Mouse (Mus musculus) lung, postnatal 0 days (tissue): ENCODE measurements at regions not wholly inside any gene's neighbourhood (a gene's known extent, or its start where the extent isn't known, plus 50 kb on each side); places are given as distances from the start of the nearest gene placed in this dataset.

Experiments used
- ATAC-seq: fragments of 200-750 bp; cut with Nextera tagmentation; 2 replicates; pipeline ENCODE4 v1.8.0; 2017; ENCODE audit warnings: moderate library complexity
- DNase-seq: peaks from one replicate; pipeline ENCODE4 v3.0.0-alpha.2; 2016; ENCODE audit warnings: low spot score
- H3K27ac ChIP-seq: fragments of 300-500 bp; sonication (generic); 2 replicates; pipeline ENCODE4 v1.5.1; 2014; ENCODE audit warnings: antibody characterized with exemption, mild to moderate bottlenecking, low read length, mixed read lengths
- H3K27me3 ChIP-seq: fragments of 300-500 bp; sonication (generic); replicated peaks from 2 replicates; pipeline ENCODE4 v1.6.1; 2014; ENCODE audit warnings: low read length, mixed read lengths; ENCODE audit not compliant: insufficient read depth
- H3K36me3 ChIP-seq: fragments of 300-500 bp; sonication (generic); 2 replicates; pipeline ENCODE4 v1.6.1; 2014; ENCODE audit warnings: low read length, mixed read lengths; ENCODE audit not compliant: insufficient read depth
- H3K4me1 ChIP-seq: fragments of 300-500 bp; sonication (generic); 2 replicates; pipeline ENCODE4 v1.6.1; 2014; ENCODE audit warnings: antibody characterized with exemption, low read depth, low read length, mixed read lengths; ENCODE audit not compliant: insufficient read depth
- H3K4me2 ChIP-seq: fragments of 300-500 bp; sonication (generic); replicated peaks from 2 replicates; pipeline ENCODE4 v1.6.1; 2014; ENCODE audit warnings: low read depth, mild to moderate bottlenecking, low read length, moderate library complexity, mixed read lengths
- H3K4me3 ChIP-seq: fragments of 300-500 bp; sonication (generic); 2 replicates; pipeline ENCODE4 v1.5.1; 2014; ENCODE audit warnings: low read depth, low read length
- H3K9ac ChIP-seq: fragments of 300-500 bp; sonication (generic); replicated peaks from 2 replicates; pipeline ENCODE4 v1.6.1; 2014; ENCODE audit warnings: low read depth, mild to moderate bottlenecking
- H3K9me3 ChIP-seq: fragments of 300-500 bp; sonication (generic); 2 replicates; pipeline ENCODE4 v1.6.1; 2016; ENCODE audit warnings: low read length, mixed read lengths
- CTCF ChIP-seq: IDR thresholded peaks from 2 replicates; pipeline ENCODE4 v1.5.1; 2016; ENCODE audit warnings: antibody characterized with exemption, mild to moderate bottlenecking
- EP300 ChIP-seq: IDR thresholded peaks from 2 replicates; pipeline ENCODE4 v1.6.1; 2016; ENCODE audit warnings: antibody characterized with exemption, mild to moderate bottlenecking, control low read depth
- WGBS: fragments of 180-500 bp; shearing (Covaris S2); extraction: QIAGEN DNeasy Blood & Tissue Kit; methylation state at CpG from one replicate; pipeline ENCODE4 v1.1.7; 2014; 5-methylcytosine and 5-hydroxymethylcytosine counted together

- Histone ChIP-seq H3K27ac (no peak overlapping the region), H3K4me3 (no peak overlapping the region), H3K27me3 (no peaks in the 10 kb centered on the region), H3K36me3 (no peaks in the 10 kb centered on the region), H3K4me1 (no peaks in the 10 kb centered on the region), H3K9me3 (no peaks in the 10 kb centered on the region), H3K4me2 (no peak overlapping the region), H3K9ac (no peak overlapping the region)
- 83% methylated on average over 4 of the region's 4 CpGs for WGBS
- no peak for DNase-seq
- no peak for ATAC-seq
- TF ChIP-seq CTCF (no peak), EP300 (no peak)
These were observed 138.4 kb upstream of the Cnr1 start for GRCm38 (mm10) chr4:33786027-33786426.

- Histone ChIP-seq H3K36me3 (no peaks in the 10 kb centered on the region), H3K9ac (no peak overlapping the region), H3K27ac (no peak overlapping the region), H3K4me2 (no peak overlapping the region), H3K27me3 (no peaks in the 10 kb centered on the region), H3K4me3 (no peak overlapping the region), H3K4me1 (no peaks in the 10 kb centered on the region), H3K9me3 (no peaks in the 10 kb centered on the region)
- DNase-seq (no peak), ATAC-seq (no peak)
- WGBS, result 86% methylated on average over 4 of the region's 4 CpGs
- TF ChIP-seq CTCF (no peak), EP300 (no peak)
These were observed 137.4 kb upstream of the Cnr1 start for GRCm38 (mm10) chr4:33786958-33787357.

- H3K4me3 ChIP-seq, result no peak overlapping the region
- ATAC-seq, result no peak
- no peak overlapping the region for H3K4me2 ChIP-seq
- no peak for DNase-seq
- no peaks in the 10 kb centered on the region for H3K36me3 ChIP-seq
- no peak overlapping the region for H3K9ac ChIP-seq
- H3K4me1 ChIP-seq, result no peaks in the 10 kb centered on the region
- no peaks in the 10 kb centered on the region for H3K9me3 ChIP-seq
- 92% methylated on average over 8 of the region's 8 CpGs for WGBS
- no peaks in the 10 kb centered on the region for H3K27me3 ChIP-seq
- TF ChIP-seq CTCF (no peak), EP300 (no peak)
- H3K27ac ChIP-seq, result no peak overlapping the region
These were observed 131.0 kb upstream of the Cnr1 start for GRCm38 (mm10) chr4:33793398-33793797.

GRCm38 (mm10) chr4:33795461-33795860, 128.9 kb upstream of the Cnr1 start:
- no peaks in the 10 kb centered on the region for H3K4me1 ChIP-seq
- H3K9ac ChIP-seq, result no peak overlapping the region
- no peaks in the 10 kb centered on the region for H3K27me3 ChIP-seq
- no peaks in the 10 kb centered on the region for H3K36me3 ChIP-seq
- no peak for ATAC-seq
- H3K4me2 ChIP-seq, result no peak overlapping the region
- DNase-seq, result no peak
- no peak overlapping the region for H3K27ac ChIP-seq
- no peak for TF ChIP-seq CTCF
- TF ChIP-seq EP300, result no peak
- WGBS, result 95% methylated on average over 3 of the region's 3 CpGs
- no peaks in the 10 kb centered on the region for H3K9me3 ChIP-seq
- H3K4me3 ChIP-seq, result no peak overlapping the region

- ATAC-seq, result no peak
- TF ChIP-seq CTCF (no peak), EP300 (no peak)
- H3K4me2 ChIP-seq, result no peak overlapping the region
- H3K27me3 ChIP-seq, result no peaks in the 10 kb centered on the region
- no peak overlapping the region for H3K4me3 ChIP-seq
- no peak overlapping the region for H3K9ac ChIP-seq
- no peaks in the 10 kb centered on the region for H3K36me3 ChIP-seq
- 85% methylated on average over 4 of the region's 4 CpGs for WGBS
- no peaks in the 10 kb centered on the region for H3K4me1 ChIP-seq
- H3K27ac ChIP-seq, result no peak overlapping the region
- DNase-seq, result no peak
- no peaks in the 10 kb centered on the region for H3K9me3 ChIP-seq
These were observed 126.4 kb upstream of the Cnr1 start for GRCm38 (mm10) chr4:33797964-33798363.

- no peaks in the 10 kb centered on the region for H3K27me3 ChIP-seq
- H3K4me1 ChIP-seq, result no peaks in the 10 kb centered on the region
- ATAC-seq, result no peak
- DNase-seq, result no peak
- no peak overlapping the region for H3K9ac ChIP-seq
- H3K4me3 ChIP-seq, result no peak overlapping the region
- TF ChIP-seq CTCF (no peak), EP300 (no peak)
- H3K36me3 ChIP-seq, result no peaks in the 10 kb centered on the region
- H3K27ac ChIP-seq, result no peak overlapping the region
- WGBS, result 84% methylated on average over 6 of the region's 6 CpGs
- no peak overlapping the region for H3K4me2 ChIP-seq
- H3K9me3 ChIP-seq, result no peaks in the 10 kb centered on the region
These were observed 125.7 kb upstream of the Cnr1 start for GRCm38 (mm10) chr4:33798654-33799053.

GRCm38 (mm10) chr4:33799110-33799509, 125.3 kb upstream of the Cnr1 start:
- H3K9ac ChIP-seq, result no peak overlapping the region
- H3K9me3 ChIP-seq, result no peaks in the 10 kb centered on the region
- H3K4me3 ChIP-seq, result no peak overlapping the region
- no peaks in the 10 kb centered on the region for H3K27me3 ChIP-seq
- DNase-seq (no peak), ATAC-seq (no peak)
- H3K4me1 ChIP-seq, result no peaks in the 10 kb centered on the region
- 40% methylated on average over 6 of the region's 6 CpGs for WGBS
- H3K4me2 ChIP-seq, result no peak overlapping the region
- no peaks in the 10 kb centered on the region for H3K36me3 ChIP-seq
- no peak overlapping the region for H3K27ac ChIP-seq
- TF ChIP-seq CTCF (no peak), EP300 (no peak)
